Mouse (Mus musculus) spleen, adult 18-20 months (tissue): ENCODE data around the gene Zfp760.
"Not testable (repeated sequence)": the region's sequence is repeated elsewhere in the genome, so short reads cannot be mapped to it uniquely, and the experiment has no call there.

Source experiments
- DNase-seq, 2 experiments: peaks; one replicate each; pipeline ENCODE4 v3.0.0; 2022; ENCODE audit warnings: mixed read lengths in 2 of 2

Zfp760 gene

GRCm38 (mm10) chr17:21707343-21707996 lies at the start of gene Zfp760:
Zfp760 (plus strand) TSS chr17:21707741.
- peak; percentile 60 to 70 for DNase-seq

GRCm38 (mm10) chr17:21678826-21679225 lies 28.7 kb upstream of the Zfp760 start:
- not testable (repeated sequence) for DNase-seq

DNA sequence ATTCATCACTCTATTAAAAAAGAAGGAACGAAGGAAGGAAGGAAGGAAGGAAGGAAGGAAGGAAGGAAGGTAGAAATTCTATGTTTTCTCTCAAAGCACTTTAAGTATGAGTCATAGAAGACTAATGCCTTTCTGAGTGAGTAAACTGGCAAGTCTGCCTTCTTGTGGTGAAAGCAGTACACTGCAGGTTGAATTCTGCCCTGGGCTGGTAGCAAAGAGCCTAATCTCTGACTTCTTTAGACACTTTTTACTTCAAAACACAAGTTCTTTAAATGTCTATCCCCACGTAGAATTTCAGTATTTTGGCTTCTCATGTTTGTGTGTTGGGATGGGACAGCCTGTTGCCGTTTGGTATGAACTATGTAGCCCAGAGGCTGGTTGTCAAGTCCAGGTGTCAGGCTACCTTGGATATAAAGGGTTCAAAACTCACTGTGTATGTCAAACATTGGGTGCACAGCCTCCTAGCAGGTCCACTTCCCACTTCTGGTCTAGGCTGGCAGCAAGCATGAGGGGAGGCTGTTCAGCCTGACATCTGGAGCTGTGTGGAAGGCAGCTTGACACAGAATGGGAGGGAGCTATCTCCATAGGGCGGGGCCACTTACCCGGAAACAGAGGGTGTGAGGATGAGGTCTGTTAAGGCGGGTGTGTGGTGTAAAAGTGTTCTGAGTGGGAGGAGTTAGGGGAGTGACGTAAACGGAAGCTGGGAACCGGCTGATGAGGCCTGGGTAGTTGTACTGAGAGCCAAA lies 28.1 kb upstream of the Zfp760 start:
- DNase-seq, result peak; percentile 80

DNA sequence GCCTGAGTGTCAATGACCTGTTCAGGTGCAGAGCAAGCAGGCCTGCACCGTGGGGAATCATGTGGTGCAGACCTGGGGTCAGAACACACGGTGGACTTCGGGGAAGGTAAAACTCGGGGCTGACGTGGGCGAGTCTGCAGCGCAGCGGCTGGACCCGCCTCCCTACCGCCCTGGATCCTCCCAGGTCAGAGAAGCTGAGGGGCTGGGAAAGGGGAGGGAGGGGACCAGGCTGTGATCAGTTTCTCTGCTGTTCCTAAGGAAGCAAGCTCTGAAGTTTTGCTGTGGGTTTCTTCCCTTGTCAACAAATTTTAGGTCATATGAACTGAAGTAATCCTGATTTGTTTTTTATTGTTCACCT lies 27.5 kb upstream of the Zfp760 start:
- DNase-seq, result not testable (repeated sequence)

GRCm38 (mm10) chr17:21691560-21691959 lies 16.0 kb upstream of the Zfp760 start, which contains the start of gene Gm10226:
Gm10226 (plus strand) TSS chr17:21691860.
- DNase-seq, result no peak

DNA sequence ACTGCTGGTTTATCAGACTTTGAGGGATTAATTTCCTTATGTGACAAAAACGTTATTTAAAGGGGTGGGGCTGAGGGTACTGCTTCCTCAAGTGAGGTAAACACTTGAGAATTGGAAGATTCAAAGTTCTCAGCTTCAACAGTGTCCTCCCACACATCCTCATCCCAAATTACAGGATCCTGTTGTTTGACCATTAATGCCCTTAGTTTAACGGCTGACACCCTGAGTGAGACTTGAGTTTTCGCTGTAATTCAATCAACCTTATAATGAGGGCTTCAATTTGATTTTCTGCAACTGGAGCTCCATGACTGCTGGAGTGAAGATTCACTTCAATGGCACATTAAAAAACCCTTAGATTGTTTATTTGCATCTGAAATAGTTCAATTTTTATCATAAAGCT lies 14.2 kb upstream of the Zfp760 start:
- no peak for DNase-seq

DNA sequence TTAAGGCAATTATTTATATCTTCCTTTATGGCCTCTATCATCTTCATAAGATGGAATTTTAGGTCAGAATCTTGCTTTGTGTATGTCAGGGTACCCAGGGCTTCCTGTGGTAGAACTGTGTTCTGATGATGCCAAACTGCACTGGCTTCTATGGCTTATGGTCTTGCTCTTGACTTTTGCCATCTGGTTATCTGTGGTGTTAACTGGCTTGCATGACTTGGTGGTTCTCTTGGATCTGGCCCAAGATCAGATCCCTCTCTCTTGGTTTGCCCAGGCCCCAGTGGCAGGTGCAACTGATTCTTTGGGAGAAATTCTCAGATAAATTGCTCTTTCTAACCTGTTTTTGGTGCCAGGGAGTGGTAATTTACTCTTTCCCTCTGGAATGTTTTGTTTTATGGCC lies 11.5 kb upstream of the Zfp760 start:
- no peak for DNase-seq

DNA sequence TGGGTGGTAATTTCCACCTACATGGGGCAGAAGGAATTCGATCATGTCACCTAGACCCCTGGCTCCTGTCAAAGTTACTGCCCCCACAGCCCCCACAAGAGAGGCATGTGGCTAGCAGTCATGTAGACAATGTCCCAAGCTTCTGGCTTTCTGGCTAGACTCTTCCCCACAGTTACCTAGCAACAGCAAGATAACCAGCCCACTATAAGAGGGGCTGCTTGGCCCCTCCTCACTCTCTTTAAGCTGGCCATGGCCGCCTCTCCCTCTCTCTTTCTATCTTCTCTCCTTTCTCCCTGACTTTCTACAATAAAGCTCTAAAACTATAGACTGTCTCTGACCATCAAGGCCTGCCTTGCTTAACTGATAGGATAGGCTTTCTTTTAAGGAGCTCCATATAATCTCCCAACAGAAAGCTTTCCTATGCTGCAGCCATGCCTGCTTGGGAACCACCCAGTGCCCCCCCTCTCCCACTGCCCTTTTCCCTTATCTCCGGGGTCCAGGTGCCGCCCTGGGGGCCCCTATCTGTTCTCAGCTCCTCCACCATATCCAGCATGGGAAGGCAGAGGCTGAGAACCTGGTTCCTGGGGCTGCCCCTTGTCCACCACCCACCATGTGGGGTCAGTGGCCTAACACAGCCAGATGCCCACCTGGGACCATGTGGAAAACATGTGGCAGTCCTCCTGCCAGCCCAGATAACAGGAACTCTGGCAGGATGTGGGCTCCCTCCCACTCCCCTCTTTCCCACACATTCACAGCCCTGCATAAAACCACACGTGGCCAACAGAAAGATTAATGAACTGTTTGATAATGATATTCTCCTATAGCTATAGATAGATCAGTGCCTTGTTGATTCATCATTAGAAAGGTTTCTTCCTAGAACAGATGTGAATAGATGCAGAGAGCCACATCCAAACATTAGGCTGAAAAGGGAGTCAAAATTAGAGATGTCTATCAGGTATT lies 5.0 kb upstream of the Zfp760 start:
- DNase-seq, result no peak

GRCm38 (mm10) chr17:21703414-21703813 lies 4.1 kb upstream of the Zfp760 start:
- no peak for DNase-seq

- no peak for DNase-seq
Measured at GRCm38 (mm10) chr17:21708401-21708800, 860 bp downstream of the Zfp760 start.

- DNase-seq, result not testable (repeated sequence)
Measured at GRCm38 (mm10) chr17:21730495-21730894, 23.0 kb downstream of the Zfp760 start, which contains the start of gene Zfp229. Zfp229 (plus strand) TSS chr17:21730795.

- no peak for DNase-seq
Measured at GRCm38 (mm10) chr17:21733049-21733448, 25.5 kb downstream of the Zfp760 start.

DNA sequence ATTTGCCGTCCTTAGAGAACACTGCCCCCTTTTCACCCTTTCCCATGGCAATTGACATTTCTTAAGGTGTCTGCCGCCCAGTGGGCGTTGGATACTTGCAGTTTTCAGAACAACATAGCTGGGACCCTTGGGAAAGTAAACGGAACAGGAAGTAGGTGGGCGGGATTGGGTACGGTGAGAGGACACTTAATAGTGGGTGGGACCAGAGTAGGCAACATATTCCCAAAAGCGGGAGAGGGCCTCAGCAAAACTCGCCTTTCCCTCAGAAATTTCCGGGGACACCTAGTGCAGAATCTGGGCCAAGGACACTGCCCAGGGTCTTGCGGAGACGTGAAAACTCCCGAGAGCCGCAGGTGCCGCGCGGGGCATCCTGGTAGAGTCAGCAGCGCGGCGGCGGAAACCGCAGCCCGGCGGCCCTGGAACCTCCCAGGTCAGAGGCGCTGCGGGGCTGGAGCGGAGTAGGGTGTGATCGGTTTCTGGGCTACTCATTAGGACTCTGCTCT lies 26.0 kb downstream of the Zfp760 start:
- DNase-seq, result peak; percentile 31 to 66

DNA sequence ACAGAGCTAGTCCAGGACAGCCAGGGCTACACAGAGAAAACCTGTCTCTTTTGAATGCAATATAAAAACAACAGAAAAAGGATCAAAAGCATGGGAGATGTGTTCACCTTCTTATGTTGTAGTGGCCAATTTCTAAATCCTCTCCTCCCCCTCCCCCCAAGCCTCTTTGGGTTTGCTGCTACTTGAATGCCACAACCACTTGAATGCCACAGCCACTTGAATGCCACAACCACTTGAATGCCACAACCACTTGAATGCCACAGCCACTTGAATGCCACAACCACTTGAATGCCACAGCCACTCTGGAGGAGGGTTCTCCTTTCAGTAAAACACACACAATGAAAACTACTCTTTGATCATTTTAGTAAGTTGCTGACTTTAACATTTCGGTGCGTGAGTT lies 45.2 kb downstream of the Zfp760 start:
- no peak for DNase-seq

DNA sequence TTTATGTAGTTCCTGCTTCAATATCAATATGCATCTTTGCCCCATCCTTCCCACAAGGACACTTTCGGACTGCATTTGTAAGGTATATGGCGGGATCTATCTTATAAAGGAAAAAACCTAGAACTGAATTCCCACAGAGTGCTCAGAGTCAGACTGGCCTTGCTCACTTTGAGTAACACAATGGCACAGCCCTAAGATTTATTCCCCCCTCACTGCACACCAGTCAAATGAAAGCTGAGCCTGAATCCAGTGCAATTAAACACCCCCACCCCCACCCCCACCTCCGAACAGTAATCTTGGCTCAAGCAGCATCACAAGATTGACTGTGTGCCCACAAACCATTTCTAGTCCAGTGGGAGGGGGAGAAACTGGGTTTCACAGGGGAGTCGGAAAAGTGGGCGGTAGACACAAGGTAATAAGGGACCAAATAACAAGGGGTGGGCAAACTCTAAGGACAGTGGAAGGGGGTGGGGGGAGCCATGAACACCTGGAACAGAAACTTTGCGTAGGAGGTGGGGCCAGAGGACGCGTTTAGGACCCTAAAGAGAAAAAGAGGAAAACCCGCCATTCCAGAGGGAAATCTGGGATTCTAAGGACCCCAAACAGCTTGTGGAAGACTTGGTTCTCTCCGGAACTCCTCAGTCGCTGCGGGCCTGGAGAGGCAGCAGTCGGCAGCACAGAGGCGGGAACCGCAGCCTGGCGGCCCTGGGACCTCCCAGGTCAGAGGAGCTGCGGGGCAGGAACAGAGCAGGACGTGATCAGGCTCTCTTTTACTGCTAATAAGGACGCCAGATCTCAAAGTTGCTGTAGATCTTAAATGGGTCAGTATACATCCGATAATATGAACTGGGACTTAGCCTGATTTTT lies 46.0 kb downstream of the Zfp760 start:
- DNase-seq, result no peak

GRCm38 (mm10) chr17:21770336-21770735 lies 62.8 kb downstream of the Zfp760 start:
- no peak for DNase-seq
